Mouse (Mus musculus): ENCODE measurements around the gene Hspb7.

- TF ChIP-seq CTCF (IDR thresholded peaks at IDR 0.05; ENCODE audit: extremely low read depth, insufficient read depth, low read length): no peak
- TF ChIP-seq POLR2A (IDR thresholded peaks at IDR 0.05; ENCODE audit: extremely low read depth, insufficient read depth, low read length): no peak
Measured at GRCm38 (mm10) chr4:141463472-141463871, 42.9 kb downstream of the Hspb7 start.
